In the genomic region with DNA sequence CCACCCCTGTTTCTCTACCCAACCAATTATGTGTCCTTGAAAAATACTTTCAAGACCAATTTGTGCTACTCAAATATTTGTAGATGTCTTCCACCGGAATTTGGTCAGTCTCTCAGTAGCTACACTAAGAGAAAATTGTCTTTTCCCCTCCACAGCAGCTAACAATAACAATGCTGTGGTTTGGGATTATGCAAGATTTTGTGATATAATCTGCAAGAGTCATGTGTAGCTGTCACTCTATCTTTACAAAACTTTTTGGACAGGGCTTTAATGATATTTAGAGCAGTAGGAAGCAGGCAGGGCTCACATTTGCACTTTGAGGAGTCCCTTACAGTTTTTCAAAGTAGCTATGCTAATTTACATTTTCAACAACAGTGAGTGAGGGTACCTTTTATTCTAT, we compare ENCODE assay signal across 34 mouse cellular contexts.
"Had no signal": no experiment of that assay in that cellular context is flagged by ENCODE, and none has a peak within 500 bp of the region (broad histone marks: within the 10 kb centered on the region; RNA-seq: fewer than 3 reads in every experiment).

No protein-coding gene starts in this region.

- H3K4me1 ChIP-seq: heart, embryonic 10.5 days; heart, embryonic 12.5 days; heart, embryonic 13.5 days; heart, embryonic 15.5 days; hindbrain, embryonic 12.5 days; hindbrain, embryonic 13.5 days; hindbrain, embryonic 15.5 days; intestine, embryonic 15.5 days; kidney, embryonic 15.5 days had no signal

- H3K9ac ChIP-seq: heart, embryonic 12.5 days; heart, embryonic 13.5 days; heart, embryonic 15.5 days; hindbrain, embryonic 12.5 days; hindbrain, embryonic 13.5 days; hindbrain, embryonic 14.5 days; hindbrain, embryonic 15.5 days; intestine, embryonic 15.5 days; kidney, embryonic 15.5 days had no signal

- H3K27me3 ChIP-seq: heart, embryonic 12.5 days; heart, embryonic 13.5 days; heart, embryonic 15.5 days; hindbrain, embryonic 12.5 days; hindbrain, embryonic 13.5 days; hindbrain, embryonic 15.5 days; intestine, embryonic 15.5 days; kidney, embryonic 15.5 days had no signal

- H3K4me2 ChIP-seq: heart, embryonic 11.5 days; heart, embryonic 12.5 days; heart, embryonic 13.5 days; heart, embryonic 15.5 days; hindbrain, embryonic 12.5 days; hindbrain, embryonic 13.5 days; hindbrain, embryonic 14.5 days; hindbrain, embryonic 15.5 days; intestine, embryonic 15.5 days; kidney, embryonic 15.5 days had no signal

- DNase-seq: heart, postnatal 10 days; heart, postnatal 14 days; heart, postnatal 36 days; heart, postnatal 4 days; kidney, adult 11 months; kidney, adult 18-20 months; kidney, adult 2 months; kidney, adult 8-10 months; kidney, adult 9 months; kidney, postnatal 10 days; kidney, postnatal 14 days; kidney, postnatal 25 days; kidney, postnatal 36 days; kidney, postnatal 4 days; layer of hippocampus, adult 9-11 months; layer of hippocampus, postnatal 36 days had no signal

- H3K4me3 ChIP-seq: heart, embryonic 10.5 days; heart, embryonic 12.5 days; heart, embryonic 13.5 days; heart, embryonic 15.5 days; hindbrain, embryonic 10.5 days; hindbrain, embryonic 12.5 days; hindbrain, embryonic 13.5 days; hindbrain, embryonic 15.5 days; intestine, embryonic 15.5 days; kidney, embryonic 15.5 days; layer of hippocampus, adult 2 months had no signal

- H3K36me3 ChIP-seq: heart, embryonic 10.5 days; heart, embryonic 12.5 days; heart, embryonic 13.5 days; heart, embryonic 15.5 days; hindbrain, embryonic 10.5 days; hindbrain, embryonic 12.5 days; hindbrain, embryonic 13.5 days; hindbrain, embryonic 15.5 days; intestine, embryonic 15.5 days; kidney, embryonic 15.5 days had no signal

- H3K9me3 ChIP-seq: heart, embryonic 10.5 days; heart, embryonic 12.5 days; heart, embryonic 13.5 days; heart, embryonic 15.5 days; hindbrain, embryonic 10.5 days; hindbrain, embryonic 12.5 days; hindbrain, embryonic 13.5 days; hindbrain, embryonic 15.5 days; intestine, embryonic 15.5 days; kidney, embryonic 15.5 days had no signal

- ATAC-seq: hindbrain, postnatal 0 days; inflammation-experienced regulatory T-cells, adult 6 months; intestine, embryonic 15.5 days; intestine, embryonic 16.5 days; intestine, postnatal 0 days had no signal

- H3K27ac ChIP-seq: heart, embryonic 10.5 days; heart, embryonic 13.5 days; heart, embryonic 15.5 days; hindbrain, embryonic 10.5 days; hindbrain, embryonic 12.5 days; hindbrain, embryonic 13.5 days; hindbrain, embryonic 14.5 days; hindbrain, embryonic 15.5 days; hindbrain, postnatal 0 days; intestine, embryonic 15.5 days; kidney, embryonic 15.5 days; kidney, postnatal 0 days; layer of hippocampus, adult 2 months had no signal
